Mouse (Mus musculus) urinary bladder, postnatal 10 days (tissue): Measurements from ENCODE around the gene Foxp1.

Experiments
- DNase-seq: peaks from one replicate; pipeline ENCODE4 v3.0.0; 2022; ENCODE audit warnings: low spot score

Gene Foxp1

GRCm38 (mm10) chr6:99328146-99328545 is 194.4 kb downstream of the Foxp1 start:
- no peak for DNase-seq

GRCm38 (mm10) chr6:99327721-99328120 is 194.8 kb downstream of the Foxp1 start:
- DNase-seq, result no peak

- DNase-seq, result no peak
Observed at GRCm38 (mm10) chr6:99325881-99326280, 196.6 kb downstream of the Foxp1 start.

DNA sequence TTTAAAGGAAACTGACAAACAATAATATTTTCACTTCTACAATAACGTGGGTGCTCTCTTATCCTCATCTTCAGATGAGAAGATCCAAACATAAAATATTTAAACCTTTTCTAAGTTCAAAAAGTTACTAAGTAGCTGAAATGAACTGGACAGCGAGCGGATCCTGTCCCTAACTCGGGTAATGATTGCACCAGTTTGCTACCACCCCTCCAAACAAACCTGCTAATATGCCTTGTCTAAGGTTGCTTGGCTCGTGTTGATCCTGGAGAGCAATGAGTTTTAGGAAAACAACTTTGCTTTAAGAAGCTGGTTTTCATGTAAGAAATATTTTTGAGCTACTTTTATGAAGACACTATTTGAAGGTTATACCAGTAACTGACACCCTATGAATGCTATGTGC is 197.1 kb downstream of the Foxp1 start:
- no peak for DNase-seq

GRCm38 (mm10) chr6:99322132-99322904 is 200.2 kb downstream of the Foxp1 start:
- DNase-seq, result no peak

DNA sequence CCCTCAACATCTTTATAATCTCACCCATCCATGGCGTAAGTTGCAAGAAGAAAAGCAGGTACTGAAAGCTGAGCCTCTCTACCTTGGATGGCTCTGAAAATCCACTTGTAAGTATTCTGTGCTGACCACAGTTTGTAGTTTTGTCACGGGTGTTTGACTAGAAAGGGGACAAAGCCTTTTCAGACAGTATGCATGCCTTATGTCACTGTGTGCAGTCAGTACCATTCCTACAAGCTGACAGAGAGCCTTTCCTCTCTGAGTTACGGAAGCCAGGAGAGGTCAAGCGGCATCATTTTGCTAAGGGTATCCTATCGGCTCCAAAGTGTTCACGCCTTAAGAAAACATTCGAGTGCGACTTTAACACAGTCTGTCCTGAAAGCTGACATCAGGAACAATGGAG is 202.1 kb downstream of the Foxp1 start:
- DNase-seq, result no peak

DNA sequence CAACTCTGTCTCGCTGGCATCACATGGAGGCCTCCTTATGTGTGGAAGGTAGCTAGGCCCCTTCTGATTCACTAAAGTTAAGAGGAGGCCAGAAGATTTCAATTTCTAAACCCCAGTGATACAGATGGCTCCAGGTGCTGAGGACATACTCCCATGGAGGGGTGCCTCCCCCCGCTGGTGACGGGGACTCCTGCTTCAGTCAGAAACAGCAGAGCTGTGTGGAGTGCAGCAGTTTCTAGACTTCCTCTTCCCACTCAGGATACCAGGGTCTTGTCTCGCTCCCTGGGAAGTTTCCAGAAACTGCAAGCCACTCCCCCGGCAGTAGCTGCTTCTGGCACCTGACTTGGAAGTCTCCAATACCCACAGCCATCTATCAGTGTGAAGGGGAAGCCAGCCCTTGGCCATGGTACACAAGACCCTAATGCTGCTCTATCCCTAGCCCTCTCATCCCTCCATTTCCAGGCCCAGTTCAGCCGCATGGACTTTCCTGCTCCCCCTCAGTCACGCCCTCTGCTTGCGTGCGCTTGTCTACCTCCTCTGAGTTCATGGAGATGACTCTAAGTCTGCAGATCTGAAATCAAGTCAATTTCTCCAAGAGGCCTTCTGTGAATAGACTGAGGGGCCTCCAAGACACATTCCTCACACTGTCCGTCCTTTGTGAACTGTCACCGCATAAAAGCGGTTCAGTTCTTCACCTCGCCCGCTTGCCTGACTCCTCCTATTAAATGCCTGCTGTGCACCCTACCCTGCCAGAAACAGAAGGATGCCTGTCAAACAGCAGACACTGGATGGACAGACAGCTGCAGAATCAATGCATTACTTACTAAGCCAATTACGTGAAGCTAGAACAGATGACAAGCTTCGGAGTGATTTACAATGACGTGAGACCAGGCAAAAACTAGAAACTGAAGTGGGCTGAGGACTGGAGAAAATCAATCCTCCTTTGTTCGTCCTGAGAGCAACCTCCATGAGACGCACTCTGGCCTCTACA is 202.8 kb downstream of the Foxp1 start:
- no peak for DNase-seq

GRCm38 (mm10) chr6:99314746-99315145 is 207.8 kb downstream of the Foxp1 start:
- DNase-seq, result no peak

DNA sequence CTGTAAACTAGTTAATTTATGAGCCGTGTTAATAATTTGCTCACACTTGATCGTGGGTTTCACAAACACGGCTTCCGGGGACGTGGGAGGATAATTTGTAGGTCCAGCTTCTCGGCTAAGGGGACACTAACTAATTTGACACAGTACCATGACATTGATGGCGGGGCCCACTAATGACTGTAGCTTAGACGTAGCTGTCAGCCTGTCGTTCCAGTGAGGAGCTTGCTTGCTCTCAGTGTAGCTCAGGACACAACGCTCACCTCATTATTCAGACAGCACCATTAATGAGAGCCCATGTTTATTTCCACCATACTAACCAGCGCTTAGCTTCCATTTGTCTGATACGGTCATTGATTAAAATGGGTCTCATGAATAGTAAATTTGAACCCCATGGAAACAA is 212.0 kb downstream of the Foxp1 start:
- no peak for DNase-seq

- DNase-seq, result no peak
Observed at GRCm38 (mm10) chr6:99310171-99310500, 212.4 kb downstream of the Foxp1 start.

DNA sequence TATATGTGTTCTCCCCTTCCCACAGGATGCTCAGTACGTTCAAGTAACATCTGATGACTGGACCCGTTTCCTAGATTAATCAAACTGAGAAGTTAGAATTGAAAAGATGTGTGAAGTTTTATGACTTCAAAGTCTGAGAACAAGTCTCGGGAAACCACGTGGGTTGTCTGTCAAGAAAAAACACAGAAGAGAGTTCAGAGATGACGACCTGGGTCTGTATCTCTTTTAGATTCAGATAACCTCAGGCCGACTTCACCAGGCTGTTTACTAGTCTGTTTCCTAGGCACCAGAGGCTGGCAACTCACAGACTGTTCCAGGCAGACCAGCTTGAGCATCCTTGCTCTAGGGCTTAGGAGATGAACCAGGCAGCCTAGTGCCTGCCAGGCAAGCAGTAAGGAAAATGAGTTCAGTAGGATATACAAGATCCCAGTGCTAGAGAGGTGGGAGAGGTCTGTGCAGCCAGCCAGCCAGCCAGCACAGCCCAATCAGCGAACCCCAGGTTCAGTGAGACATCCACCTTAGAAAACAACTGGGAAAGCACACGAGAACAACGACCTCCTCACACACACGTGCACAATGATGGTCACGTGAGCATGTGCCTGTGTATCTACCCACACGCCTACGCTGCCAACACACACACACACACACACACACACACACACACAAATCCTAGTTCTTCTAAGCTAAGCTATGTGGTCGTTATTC is 212.9 kb downstream of the Foxp1 start:
- no peak for DNase-seq

DNA sequence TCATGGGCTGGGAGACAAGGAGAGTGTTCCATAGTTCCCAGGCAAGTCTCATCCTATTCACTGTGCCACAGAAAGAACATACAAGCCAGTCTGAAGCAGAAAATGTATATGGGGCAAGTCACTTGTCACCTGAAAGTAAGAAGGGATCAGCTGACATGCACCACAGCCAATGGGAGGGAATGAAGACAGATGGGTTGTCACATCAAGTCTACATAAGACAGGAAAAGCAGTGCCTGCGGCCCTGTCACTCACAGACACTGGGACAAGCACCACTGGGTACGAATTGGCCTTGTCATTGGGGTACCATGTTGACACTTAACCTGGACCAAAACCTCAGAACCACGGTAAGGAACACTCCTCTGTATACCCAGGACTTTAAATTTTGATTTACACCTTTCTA is 216.8 kb downstream of the Foxp1 start:
- DNase-seq, result no peak

DNA sequence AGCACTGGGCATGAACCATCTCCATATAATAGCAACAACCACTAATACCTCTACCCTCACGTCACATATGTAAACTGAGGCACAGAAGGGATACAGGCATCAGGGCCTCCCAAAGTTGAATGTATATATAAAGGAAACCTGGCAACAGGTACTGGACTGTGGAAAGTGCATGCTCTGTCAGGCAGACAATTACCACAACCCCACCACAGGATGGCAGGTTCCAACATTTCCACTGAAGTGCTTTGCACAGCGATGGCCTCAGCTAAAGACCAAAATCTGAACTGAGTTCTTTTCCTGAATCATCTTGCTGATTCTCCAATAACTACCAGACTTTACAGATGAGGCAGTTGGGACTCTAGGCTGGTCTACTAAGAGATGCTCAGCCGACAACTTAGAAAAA is 217.3 kb downstream of the Foxp1 start:
- no peak for DNase-seq

DNA sequence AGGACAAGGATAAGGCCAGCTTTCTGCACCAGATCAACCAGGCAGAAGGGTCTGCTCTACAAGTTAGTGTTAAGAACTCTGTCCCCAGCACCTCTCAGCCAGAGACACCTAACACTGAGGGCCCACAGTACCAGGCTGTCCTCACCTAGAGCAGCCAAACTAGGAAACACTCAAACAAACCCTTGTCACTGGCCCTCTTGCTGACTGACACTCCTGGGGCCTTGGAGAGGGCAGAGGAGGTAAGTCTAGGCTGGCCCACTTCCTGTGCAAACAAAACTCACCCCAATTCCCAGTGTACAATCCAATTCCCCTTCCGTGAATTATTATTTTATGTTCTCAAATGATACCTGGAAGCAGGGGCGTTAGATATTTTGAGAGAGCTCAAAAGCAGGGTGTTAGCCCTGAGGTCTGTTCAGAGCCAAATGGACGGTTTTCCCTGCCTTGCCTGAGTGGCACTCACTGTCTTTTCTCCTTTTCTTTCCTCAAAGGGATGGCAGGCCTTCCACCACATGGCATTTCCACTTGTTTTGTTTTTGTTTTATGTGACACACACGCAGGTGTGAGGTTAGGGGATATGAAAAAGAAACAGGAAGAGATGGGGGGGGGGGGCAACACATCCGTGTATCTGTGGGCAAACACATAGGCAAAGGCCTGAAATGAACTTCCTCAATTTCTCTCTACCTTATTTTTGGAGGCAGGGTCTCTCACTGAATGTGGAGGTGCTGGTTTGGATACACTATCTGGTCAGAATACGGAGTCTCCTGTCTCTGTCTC is 219.7 kb downstream of the Foxp1 start:
- DNase-seq, result no peak

GRCm38 (mm10) chr6:99301923-99302322 is 220.6 kb downstream of the Foxp1 start:
- no peak for DNase-seq

- DNase-seq, result no peak
Observed at GRCm38 (mm10) chr6:99300235-99300634, 222.3 kb downstream of the Foxp1 start.

DNA sequence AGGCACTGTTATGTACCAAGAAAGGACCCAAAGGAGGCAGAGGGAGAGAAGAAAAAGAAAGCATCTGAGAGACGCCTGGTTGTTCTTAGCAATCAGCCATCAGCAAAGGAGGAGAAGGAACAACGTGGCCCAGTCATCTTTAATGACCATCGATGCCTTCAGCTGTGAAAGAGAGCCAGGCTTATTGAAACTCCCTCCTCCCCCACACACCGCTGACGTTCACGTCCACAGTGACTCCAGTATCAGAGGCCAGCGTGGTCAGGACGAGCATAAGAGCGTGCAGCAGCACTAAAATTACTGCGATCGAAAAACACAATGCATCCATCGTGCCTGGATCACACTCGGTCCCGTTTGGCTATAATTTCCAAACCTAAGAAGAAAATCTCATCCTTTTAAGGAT is 223.3 kb downstream of the Foxp1 start:
- DNase-seq, result no peak

- no peak for DNase-seq
Observed at GRCm38 (mm10) chr6:99297535-99297934, 225.0 kb downstream of the Foxp1 start.

DNA sequence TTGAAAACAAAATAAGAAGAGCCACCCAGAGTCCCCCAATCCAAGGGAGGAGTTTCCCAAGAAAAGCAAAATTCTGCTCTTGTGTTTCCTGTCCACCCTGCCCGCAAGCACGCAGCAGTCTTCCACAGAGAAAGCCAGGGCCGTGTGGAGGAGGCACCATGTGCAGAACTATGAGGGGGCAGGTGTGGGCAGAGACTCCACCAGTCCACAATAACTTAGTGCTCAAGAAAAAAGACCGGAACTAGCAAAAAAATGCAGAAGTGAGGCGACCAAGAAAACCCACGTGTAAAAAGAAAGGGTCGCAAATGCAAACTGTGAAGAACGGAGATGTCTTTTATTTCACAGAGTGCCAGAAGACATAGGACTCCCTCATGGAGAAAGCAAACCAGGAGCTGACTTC is 227.0 kb downstream of the Foxp1 start:
- DNase-seq, result no peak

DNA sequence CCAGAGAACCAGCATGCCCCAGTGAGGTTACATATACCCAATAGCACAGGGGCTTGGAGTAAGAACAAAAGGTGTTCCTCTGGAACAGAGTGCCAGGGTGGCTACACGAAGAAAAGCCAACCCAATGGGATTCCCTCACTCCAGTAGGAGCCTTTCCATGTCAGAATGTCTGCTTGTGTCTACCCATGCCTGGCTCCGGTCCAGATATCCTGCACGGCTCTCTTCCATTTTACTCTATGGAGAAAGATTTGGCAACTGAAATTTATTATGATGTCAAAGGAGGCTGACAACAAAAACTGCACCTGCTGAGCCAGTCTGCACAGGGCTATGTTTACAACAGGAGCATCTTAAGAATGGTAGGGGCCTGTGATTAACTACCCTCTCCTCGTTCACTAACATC is 233.3 kb downstream of the Foxp1 start:
- DNase-seq, result no peak

DNA sequence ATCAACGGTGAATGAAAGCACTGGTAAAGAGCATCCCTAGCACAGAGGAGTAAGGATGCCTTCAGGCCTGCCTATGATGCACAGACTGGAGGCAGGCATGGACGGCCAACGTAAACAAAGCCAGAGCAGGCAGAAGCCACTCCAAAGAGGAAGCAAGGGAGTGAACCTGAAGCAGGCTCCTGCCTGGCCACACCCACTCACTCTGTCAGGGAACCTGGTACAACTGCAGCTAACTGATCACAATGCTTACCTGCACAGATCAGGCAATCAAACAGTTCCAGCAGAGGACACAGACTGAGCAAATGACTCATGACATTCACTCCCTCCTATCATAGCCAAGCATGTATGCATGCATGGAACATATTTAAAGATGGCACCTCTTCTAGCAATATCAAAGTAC is 237.5 kb downstream of the Foxp1 start:
- DNase-seq, result no peak

GRCm38 (mm10) chr6:99284019-99284418 is 238.5 kb downstream of the Foxp1 start:
- no peak for DNase-seq
